Mouse (Mus musculus): ENCODE measurements at regions not wholly inside any gene's neighbourhood (a gene's known extent, or its start where the extent isn't known, plus 50 kb on each side); places are given as distances from the start of the nearest gene placed in this dataset.

GRCm38 (mm10) chr19:28205691-28206090 lies 194.7 kb upstream of the Rfx3 start:
- no peak overlapping the region for H3K4me3 ChIP-seq (ENCODE audit: insufficient read depth, low read depth, low read length)
- TF ChIP-seq CTCF (IDR thresholded peaks at IDR 0.05; ENCODE audit: insufficient read depth, low read depth, low read length), result no peak
- TF ChIP-seq POLR2A (IDR thresholded peaks at IDR 0.05; ENCODE audit: insufficient read depth, low read depth, low read length), result no peak
- no peaks in the 10 kb centered on the region for H3K4me1 ChIP-seq (ENCODE audit: control insufficient read depth, insufficient read depth, low read length)
- WGBS, result 97% methylated on average over 4 of the region's 4 CpGs
- H3K27ac ChIP-seq (ENCODE audit: insufficient read depth, low read depth, low read length), result no peak overlapping the region

DNA sequence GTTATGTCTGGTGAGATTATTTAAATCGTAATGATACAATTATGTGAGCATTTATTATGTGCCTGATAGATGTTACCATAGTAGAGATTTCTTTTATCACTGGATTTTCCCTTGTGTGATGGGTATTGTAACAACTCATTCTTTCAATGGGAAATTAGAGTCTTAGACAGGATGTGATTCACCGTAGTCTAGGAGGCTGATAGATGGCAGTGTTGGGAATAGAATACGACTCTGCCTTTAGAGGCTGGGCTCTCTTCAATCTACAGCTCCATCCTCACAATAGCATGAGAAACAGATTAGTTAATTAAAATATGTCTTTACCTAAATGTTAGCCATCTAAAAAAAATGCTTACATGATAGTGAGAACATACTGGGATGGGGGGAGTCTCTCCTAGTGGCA lies 192.8 kb upstream of the Rfx3 start:
- Histone ChIP-seq H3K4me1 (ENCODE audit: control insufficient read depth, insufficient read depth, low read length) (no peaks in the 10 kb centered on the region), H3K4me3 (ENCODE audit: insufficient read depth, low read depth, low read length) (no peak overlapping the region), H3K27ac (ENCODE audit: insufficient read depth, low read depth, low read length) (no peak overlapping the region)
- WGBS, result 72% methylated on average over 3 of the region's 3 CpGs
- TF ChIP-seq CTCF (IDR thresholded peaks at IDR 0.05; ENCODE audit: insufficient read depth, low read depth, low read length), result no peak
- no peak for TF ChIP-seq POLR2A (IDR thresholded peaks at IDR 0.05; ENCODE audit: insufficient read depth, low read depth, low read length)

GRCm38 (mm10) chr19:28199385-28199784 lies 188.4 kb upstream of the Rfx3 start:
- H3K4me1 ChIP-seq (ENCODE audit: control insufficient read depth, insufficient read depth, low read length), result no peaks in the 10 kb centered on the region
- H3K4me3 ChIP-seq (ENCODE audit: insufficient read depth, low read depth, low read length), result no peak overlapping the region
- TF ChIP-seq CTCF (IDR thresholded peaks at IDR 0.05; ENCODE audit: insufficient read depth, low read depth, low read length), result no peak
- no peak for TF ChIP-seq POLR2A (IDR thresholded peaks at IDR 0.05; ENCODE audit: insufficient read depth, low read depth, low read length)
- H3K27ac ChIP-seq (ENCODE audit: insufficient read depth, low read depth, low read length), result no peak overlapping the region
- WGBS, result 41% methylated on average over 8 of the region's 8 CpGs

- Histone ChIP-seq H3K4me3 (ENCODE audit: insufficient read depth, low read depth, low read length) (no peak overlapping the region), H3K4me1 (ENCODE audit: control insufficient read depth, insufficient read depth, low read length) (no peaks in the 10 kb centered on the region), H3K27ac (ENCODE audit: insufficient read depth, low read depth, low read length) (no peak overlapping the region)
- no peak for TF ChIP-seq POLR2A (IDR thresholded peaks at IDR 0.05; ENCODE audit: insufficient read depth, low read depth, low read length)
- TF ChIP-seq CTCF (IDR thresholded peaks at IDR 0.05; ENCODE audit: insufficient read depth, low read depth, low read length), result no peak
- WGBS, result 98% methylated on average over 5 of the region's 5 CpGs
These were observed 185.9 kb upstream of the Rfx3 start for GRCm38 (mm10) chr19:28196881-28197280.

DNA sequence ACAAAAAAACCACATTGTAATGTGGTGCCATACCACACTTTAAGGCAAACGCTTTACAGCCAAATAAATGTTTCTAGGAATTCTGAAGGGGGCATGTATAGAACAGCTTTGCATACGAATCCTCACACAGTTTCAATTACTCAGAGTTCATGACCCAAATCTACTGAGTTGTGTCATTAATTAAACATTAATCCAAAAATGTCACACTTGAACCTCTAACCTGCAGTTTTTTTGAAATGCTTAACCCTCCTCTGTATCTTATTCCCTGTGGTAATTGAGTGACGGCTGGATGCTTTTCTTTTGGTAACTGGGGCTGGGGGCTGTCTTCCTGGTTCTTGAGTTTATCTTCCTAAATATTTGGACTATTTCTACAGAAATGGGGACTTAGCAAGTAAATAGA lies 181.3 kb upstream of the Rfx3 start:
- H3K4me3 ChIP-seq (ENCODE audit: insufficient read depth, low read depth, low read length), result no peak overlapping the region
- no peak overlapping the region for H3K27ac ChIP-seq (ENCODE audit: insufficient read depth, low read depth, low read length)
- TF ChIP-seq POLR2A (IDR thresholded peaks at IDR 0.05; ENCODE audit: insufficient read depth, low read depth, low read length), result no peak
- no peak for TF ChIP-seq CTCF (IDR thresholded peaks at IDR 0.05; ENCODE audit: insufficient read depth, low read depth, low read length)
- WGBS, result 91% methylated on average over 3 of the region's 3 CpGs
- H3K4me1 ChIP-seq (ENCODE audit: control insufficient read depth, insufficient read depth, low read length), result peaks cover 2% of the 10 kb centered on the region; the same call in 1 of the 2 replicates

DNA sequence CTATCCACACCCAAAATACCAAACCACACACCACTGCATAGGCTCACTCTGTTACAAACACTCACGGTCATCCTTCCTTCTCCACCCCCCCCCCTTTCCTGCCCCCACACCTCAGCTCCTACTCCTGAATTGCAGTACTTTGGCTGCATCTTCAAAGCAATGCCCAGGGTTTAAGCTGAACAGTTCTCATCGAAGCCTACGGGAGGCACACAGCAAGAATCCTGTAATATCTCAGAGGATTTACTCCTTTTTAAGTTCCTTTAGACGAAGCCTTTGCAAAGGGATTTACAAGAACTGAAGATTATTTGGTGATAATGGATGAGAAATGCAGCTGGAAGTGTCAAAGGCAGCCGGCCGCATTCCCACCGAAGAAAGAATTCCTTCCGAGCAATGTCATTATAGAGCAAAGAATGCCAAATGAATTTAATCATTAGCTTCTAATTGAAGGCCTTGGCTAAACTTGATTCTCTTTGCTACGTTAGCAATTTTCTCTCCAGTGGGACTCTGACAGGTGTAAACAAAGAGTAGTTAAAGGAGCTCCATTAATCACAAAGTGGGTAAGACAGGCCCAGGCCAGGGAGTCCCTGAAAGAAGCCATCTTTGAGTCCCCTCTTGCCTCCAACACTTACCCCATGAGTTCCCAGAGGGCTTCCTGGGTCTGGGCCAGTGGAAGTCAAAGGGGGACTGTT lies 180.6 kb upstream of the Rfx3 start:
- TF ChIP-seq CTCF (IDR thresholded peaks at IDR 0.05; ENCODE audit: insufficient read depth, low read depth, low read length), result no peak
- no peak for TF ChIP-seq POLR2A (IDR thresholded peaks at IDR 0.05; ENCODE audit: insufficient read depth, low read depth, low read length)
- H3K4me3 ChIP-seq (ENCODE audit: insufficient read depth, low read depth, low read length), result no peak overlapping the region
- 40% methylated on average over 9 of the region's 9 CpGs for WGBS
- peaks cover 2% of the 10 kb centered on the region; the same call in 1 of the 2 replicates for H3K4me1 ChIP-seq (ENCODE audit: control insufficient read depth, insufficient read depth, low read length)
- no peak overlapping the region for H3K27ac ChIP-seq (ENCODE audit: insufficient read depth, low read depth, low read length)

DNA sequence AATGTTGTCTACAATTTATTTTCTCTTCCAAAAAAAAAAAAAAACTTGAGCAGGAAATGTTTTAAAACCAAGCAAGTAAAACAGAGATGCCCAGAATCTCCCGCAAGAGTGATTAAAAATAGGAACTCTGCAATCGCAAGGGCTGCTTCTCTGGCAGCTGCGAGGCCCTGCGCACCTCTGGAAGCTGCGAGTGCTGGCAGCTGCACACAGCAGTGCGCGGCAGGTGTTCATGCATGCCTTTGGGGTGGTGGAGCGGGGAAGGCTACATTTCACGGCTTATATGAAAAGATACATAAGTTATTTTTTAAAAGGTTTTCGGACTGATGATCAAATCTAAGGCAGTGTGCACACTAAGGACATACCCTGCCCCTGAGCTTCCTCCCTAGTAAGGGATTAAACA lies 179.3 kb upstream of the Rfx3 start:
- Histone ChIP-seq H3K4me3 (ENCODE audit: insufficient read depth, low read depth, low read length) (no peak overlapping the region), H3K4me1 (ENCODE audit: control insufficient read depth, insufficient read depth, low read length) (peaks cover 2% of the 10 kb centered on the region; the same call in 1 of the 2 replicates), H3K27ac (ENCODE audit: insufficient read depth, low read depth, low read length) (no peak overlapping the region)
- no peak for TF ChIP-seq POLR2A (IDR thresholded peaks at IDR 0.05; ENCODE audit: insufficient read depth, low read depth, low read length)
- 61% methylated on average over 10 of the region's 10 CpGs for WGBS

DNA sequence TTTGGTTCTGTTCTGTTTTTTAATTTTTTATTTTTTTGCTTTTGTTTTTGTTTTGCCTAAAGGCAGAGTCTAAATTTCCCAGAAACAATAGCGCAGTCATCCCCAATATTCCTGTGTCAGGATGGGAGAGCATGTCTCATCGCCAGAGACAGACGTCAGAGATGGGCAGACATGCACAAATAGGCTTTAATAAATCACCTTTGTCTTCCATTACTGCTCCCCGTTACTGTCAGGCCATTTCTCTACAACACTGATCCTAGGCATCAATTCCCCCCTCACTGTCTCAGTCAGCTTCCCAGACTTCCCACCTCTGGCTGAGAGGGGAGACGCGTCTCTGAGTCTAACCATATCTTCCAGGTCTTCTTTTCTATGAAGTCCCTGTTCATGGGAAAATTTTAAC lies 177.4 kb upstream of the Rfx3 start:
- 97% methylated on average over 6 of the region's 6 CpGs for WGBS
- H3K4me3 ChIP-seq (ENCODE audit: insufficient read depth, low read depth, low read length), result no peak overlapping the region
- peaks cover 2% of the 10 kb centered on the region; the same call in 1 of the 2 replicates for H3K4me1 ChIP-seq (ENCODE audit: control insufficient read depth, insufficient read depth, low read length)
- TF ChIP-seq POLR2A (IDR thresholded peaks at IDR 0.05; ENCODE audit: insufficient read depth, low read depth, low read length), result no peak
- no peak for TF ChIP-seq CTCF (IDR thresholded peaks at IDR 0.05; ENCODE audit: insufficient read depth, low read depth, low read length)
- no peak overlapping the region for H3K27ac ChIP-seq (ENCODE audit: insufficient read depth, low read depth, low read length)

DNA sequence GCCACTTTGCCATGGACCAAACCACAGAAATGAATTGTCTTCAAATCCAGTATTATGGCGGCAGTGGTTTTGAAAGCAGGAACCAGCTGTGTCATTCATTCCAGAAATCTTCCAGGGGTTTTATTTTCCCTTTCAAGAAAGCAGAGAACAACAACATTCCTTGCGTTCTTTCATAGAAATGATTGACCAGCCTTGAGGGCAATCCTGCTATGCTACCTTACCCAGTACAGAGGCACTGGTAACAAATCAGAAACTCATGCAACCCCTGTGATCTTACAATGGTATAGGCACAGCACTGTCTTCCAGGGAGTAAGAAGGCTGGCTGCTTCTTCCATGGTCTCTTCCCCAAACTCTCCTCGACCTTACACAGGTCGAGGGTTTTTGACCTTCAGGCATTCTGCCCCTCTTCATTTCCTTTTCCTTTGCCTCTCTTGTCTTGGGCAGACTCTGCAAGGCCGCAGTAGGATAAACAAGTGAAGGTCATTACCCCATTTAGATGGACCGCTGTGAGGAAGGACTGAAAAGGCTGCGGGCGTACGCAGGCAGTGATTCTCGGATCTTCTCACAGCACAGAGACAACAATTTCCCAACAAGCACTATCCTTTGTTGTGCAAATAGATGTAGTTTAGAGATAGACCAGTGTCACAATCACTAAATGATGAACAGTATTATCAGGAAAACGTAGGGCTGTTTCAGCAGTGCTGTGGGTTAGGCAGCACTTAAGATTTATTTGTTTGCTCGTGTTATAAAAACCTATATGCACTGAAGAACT lies 171.6 kb upstream of the Rfx3 start:
- no peak overlapping the region for H3K27ac ChIP-seq (ENCODE audit: insufficient read depth, low read depth, low read length)
- 87% methylated on average over 12 of the region's 12 CpGs for WGBS
- no peaks in the 10 kb centered on the region for H3K4me1 ChIP-seq (ENCODE audit: control insufficient read depth, insufficient read depth, low read length)
- TF ChIP-seq POLR2A (IDR thresholded peaks at IDR 0.05; ENCODE audit: insufficient read depth, low read depth, low read length) (no peak), CTCF (IDR thresholded peaks at IDR 0.05; ENCODE audit: insufficient read depth, low read depth, low read length) (no peak)
- no peak overlapping the region for H3K4me3 ChIP-seq (ENCODE audit: insufficient read depth, low read depth, low read length)
